Mouse (Mus musculus) mouse trophoblast stem cell (cell line): ENCODE measurements at regions not wholly inside any gene's neighbourhood (a gene's known extent, or its start where the extent isn't known, plus 50 kb on each side); places are given as distances from the start of the nearest gene placed in this dataset.
"Not testable (repeated sequence)": the region's sequence is repeated elsewhere in the genome, so short reads cannot be mapped to it uniquely, and the experiment has no call there.

ENCODE experiments used
- in situ Hi-C, 2 experiments: fragments of 300-500 bp; cut with MseI, MboI; formaldehyde crosslinking; loops; 2 replicates in 1 of 2; 3 replicates in 1 of 2; pipeline ENCODE4 v1.15.1; 2025

DNA sequence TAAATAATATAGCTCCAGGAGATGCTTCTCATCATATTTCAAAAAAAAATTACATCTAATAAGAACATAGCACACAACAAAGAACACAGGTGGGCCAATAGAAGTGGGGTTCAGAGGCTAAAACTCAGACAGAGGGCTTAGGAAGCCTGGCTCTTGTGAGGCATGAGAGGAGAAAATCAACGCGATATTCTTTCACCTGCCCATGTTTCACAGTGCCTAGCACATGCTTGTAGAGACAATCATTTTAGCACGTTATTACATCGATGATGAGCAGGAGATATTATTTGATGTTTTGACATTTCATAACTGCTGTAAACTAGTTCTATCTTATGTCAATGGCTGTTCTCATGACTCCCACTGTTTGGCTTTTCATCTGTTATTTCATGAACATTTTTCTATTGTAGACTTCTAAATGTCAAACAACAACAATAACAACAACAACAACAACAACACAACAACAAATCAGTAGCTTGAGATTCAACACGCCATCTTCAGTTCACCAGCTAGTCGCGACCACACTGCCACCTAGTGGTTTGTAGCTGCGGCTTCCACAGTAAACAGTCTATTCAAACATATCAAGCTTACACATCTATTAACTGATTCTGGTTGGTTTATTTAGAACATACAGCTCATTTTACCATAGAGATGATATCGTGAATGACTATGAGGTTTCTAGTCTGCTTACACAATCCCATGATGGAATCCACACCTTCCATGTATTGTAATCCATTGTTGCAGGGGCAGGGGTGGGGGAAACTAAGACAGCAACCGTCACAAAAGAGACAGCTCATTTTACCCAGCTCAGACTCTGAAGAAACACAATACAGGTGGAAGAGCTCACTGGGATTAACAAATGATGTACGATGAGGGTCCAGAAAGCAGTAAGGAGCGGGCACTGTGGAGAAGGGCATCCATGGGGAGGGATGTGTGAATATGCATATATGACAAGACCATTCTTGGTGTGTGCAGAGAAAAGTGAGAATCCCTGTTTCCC is 60.5 kb upstream of the Tmem200a start:
- in situ Hi-C loops = loop anchor here (10.0 kb wide), 1 partner anchor 455 kb away; no protein-coding TSS in a partner anchor

DNA sequence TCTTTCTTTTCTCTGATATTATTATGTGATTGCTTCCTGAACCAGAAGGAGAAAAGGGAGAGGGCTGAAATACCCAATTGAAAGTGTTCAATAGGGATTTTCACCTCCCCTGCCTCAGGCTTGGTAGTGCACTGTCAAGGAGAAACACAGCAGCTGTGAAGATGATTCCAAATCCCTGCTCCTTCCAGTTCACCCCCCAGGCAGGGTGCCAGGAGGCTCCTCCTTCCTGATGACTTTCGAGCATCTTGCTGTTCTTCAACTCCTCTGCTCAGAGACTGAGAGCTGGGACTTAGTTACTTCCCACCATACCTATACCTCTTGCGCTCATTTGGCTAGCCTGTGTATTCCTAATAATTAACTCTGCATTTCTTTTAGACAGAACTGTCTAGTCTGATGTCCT is 73.7 kb upstream of the Tmem200a start:
- in situ Hi-C loops = no loop called here

DNA sequence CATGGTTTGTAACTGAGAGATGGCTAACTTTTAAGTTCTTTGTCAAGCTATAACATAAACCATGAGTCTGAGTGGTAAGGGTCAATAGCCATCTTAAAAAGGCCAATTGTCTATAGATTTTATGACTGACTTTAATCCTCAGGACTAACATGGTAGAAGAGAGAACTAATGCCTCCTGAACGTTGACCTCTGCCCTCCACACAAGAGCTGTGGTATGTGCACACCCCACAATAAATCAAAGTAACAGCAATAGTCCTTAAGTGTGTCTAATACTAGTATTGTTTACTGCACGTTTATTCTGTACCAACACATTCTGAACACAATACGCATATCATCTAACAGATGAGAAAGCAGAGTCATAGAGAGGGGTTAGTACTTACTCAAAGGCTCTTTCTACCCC is 70.7 kb upstream of the Samd3 start:
- in situ Hi-C loops = no loop called here

DNA sequence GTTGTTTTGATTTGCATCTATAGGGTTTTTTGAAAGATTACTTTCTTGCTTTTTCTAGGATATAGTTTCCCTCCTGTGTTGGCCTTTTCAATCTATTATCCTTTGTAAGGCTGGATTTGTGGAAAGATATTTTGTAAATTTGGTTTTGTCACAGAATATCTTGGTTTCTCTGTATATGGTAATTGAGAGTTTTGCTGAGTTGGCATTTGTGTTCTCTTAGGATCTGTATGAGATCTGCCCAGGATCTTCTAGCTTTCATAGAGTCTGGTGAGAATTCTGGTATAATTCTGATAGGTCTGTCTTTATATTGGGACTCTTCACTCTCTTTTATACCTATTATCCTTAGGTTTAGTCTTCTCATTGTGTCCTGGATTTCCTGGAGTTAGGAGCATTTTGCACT is 68.4 kb upstream of the Samd3 start:
- in situ Hi-C loops = not testable (repeated sequence)

DNA sequence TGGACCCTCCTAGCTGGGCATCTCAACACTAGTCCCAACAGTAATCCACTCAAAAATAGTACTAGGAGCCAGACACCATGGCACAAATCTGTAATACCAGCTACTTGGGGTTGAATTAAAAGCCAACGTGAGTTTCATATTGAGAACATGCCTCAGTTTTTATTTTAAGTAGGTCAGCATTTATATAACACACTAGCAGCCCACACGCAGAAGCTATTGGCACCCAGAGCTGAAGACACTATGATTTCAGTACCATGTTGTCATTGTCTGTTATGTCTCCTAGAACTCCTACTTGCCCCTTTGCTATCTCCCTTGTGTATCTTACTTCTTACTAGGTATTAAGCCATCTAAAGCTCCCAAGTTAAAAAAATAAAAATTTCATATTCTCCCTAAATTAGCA is 65.0 kb upstream of the Samd3 start:
- in situ Hi-C loops = no loop called here

DNA sequence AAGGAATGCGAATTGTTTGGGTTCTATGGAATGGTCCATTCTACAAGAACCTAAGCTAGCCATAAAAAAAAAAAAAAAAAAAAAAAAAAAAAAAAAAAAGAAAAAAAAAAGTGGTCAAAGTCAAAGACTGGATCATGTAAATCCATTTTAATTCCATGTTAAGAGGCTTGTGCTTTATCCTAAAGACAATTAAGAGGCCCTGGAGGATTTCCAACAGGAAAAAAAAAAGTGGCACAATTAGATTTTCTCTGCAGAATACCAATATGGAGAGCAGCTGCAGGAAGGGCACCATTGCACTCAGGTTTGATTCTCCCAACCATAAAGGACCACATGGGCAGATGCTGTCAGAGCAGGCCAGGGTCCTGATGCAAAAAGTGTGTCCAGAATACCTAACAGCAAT is 51.9 kb upstream of the Samd3 start:
- in situ Hi-C loops = no loop called here

DNA sequence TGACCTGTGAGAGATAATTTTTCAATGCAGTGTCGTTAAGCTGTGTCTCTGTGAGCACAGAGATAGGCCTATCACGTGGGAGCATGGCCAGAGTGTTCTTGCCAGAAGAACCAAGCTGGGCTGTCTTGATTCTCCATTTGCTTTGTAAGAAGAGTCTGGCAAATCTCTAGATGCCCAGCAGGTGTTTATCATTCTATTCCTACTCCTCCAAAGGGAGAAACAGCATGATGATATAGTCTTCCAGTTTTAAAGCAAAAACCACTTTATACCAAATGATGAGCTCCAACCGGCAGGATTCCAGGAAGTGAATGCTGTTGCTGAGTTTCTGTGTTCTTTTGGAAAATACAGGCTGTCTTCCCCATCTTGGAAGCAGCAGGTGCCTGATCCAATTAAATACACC is 51.2 kb upstream of the Samd3 start:
- in situ Hi-C loops = no loop called here
